In the genomic region with DNA sequence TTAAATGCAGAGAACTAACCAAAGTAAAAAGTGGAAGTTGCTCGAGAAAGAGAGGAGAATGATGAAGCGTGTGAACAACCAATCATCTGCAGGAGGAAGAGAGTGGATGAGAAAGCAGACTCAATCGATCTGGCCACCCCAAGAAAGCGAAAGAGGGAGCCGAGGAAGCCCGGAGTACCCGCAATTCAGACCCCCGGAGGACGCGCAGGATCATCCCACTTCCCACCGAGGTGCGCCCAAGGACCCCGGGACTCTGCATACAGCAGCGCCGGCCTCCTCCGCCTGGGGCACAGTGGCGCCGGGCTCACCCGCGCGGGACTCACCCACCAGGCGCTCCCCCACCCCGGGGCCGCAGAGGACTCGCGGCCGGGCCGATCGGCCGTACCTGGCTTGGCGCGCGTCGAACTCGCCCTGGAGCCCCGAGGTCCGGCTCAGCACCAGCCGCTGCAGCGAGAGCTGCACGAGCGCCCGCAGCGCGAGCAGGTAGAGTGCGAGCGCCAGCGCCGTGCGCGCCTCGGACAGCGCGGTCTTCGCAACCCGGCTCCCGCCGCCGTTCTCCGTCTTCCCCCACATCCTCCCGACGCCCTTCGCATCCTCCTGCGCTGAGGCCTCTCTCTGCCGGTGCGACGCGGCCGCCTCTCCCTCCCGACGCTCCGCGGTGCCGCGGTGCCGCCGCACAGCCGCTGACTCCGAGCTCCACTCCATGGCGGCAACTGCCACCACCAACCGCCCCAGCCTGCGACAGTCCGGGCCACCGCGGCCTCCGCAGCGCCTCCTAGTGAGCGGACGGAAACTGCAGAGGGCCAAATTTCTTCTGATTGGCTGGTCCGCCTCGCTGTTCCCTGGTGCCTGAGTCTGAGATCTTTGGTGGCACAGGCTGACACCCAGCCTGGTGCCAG, we compare ENCODE assay signal across 8 mouse cellular contexts. TPM values are rescaled to one million over a fixed set of nuclear protein-coding genes. Genes with fewer than 3 reads are reported as not detected.
DNase-seq lines count a peak whose midpoint lies in the region; ATAC-seq and TF ChIP-seq lines count a peak whose summit lies in the region.

A gene (minus strand): TSS at position 765 of the 899 bp plus-strand sequence.

- peak within 1 kb of the TSS; percentile 64 for H3K27ac ChIP-seq in MEL (ENCODE audit: control insufficient read depth, low read depth, low read length)
- peak within 1 kb of the TSS; percentile 91 for H3K27ac ChIP-seq in cerebellum, adult 2 months (ENCODE audit: insufficient read depth, low read length)
- H3K27ac ChIP-seq in lung, embryonic 16.5 days (ENCODE audit: low read length): peak within 1 kb of the TSS; percentile 46; the same call in 1 of the 2 replicates

- peaks cover 25 to 33% of the 10 kb centered on the region in 2 experiments for H3K36me3 ChIP-seq in MEL (ENCODE audit: control insufficient read depth in 1 of 2, insufficient read depth in 2 of 2, low read length in 2 of 2)
- peaks cover 2% of the 10 kb centered on the region; the same call in 1 of the 2 replicates for H3K36me3 ChIP-seq in lung, embryonic 16.5 days (ENCODE audit: control insufficient read depth, insufficient read depth, low read length)

- TF ChIP-seq POLR2A in MEL (IDR thresholded peaks at IDR 0.05; ENCODE audit: control insufficient read depth in 1 of 2, insufficient read depth in 1 of 2, low read depth in 1 of 2, low read length in 2 of 2, poor library complexity in 1 of 2): peak; percentile 98 to 100
- peak; percentile 92 for TF ChIP-seq POLR2A in cerebellum, adult 2 months (IDR thresholded peaks at IDR 0.05; ENCODE audit: borderline replicate concordance, insufficient read depth, low read length)

- peaks cover 20% of the 10 kb centered on the region for H3K79me2 ChIP-seq in MEL (ENCODE audit: control insufficient read depth, insufficient read depth, low read length, poor library complexity)

- ATAC-seq in hematopoietic stem cell, adult 5-6 weeks (replicated peaks in 1 of 2; ENCODE audit: insufficient read depth in 1 of 2, low FRiP score in 2 of 2, low TSS enrichment in 1 of 2, low read depth in 1 of 2, poor library complexity in 2 of 2, severe bottlenecking in 2 of 2): peak; percentile 91 to 99
- ATAC-seq in lung, embryonic 16.5 days (ENCODE audit: low read depth): peak; percentile 96

- peak within 1 kb of the TSS; percentile 69 to 77 for H3K4me3 ChIP-seq in MEL (ENCODE audit: control insufficient read depth in 1 of 2, insufficient read depth in 1 of 2, low read depth in 2 of 2, low read length in 2 of 2)
- peak within 1 kb of the TSS; percentile 82 for H3K4me3 ChIP-seq in cerebellum, adult 2 months (replicated peaks; ENCODE audit: insufficient read depth, low read depth, low read length)
- H3K4me3 ChIP-seq in lung, embryonic 16.5 days (ENCODE audit: low read length): peak within 1 kb of the TSS; percentile 84

- TF ChIP-seq RAD21 in MEL (IDR thresholded peaks at IDR 0.05; ENCODE audit: low read depth, low read length): peak; percentile 54

- peaks cover 15 to 23% of the 10 kb centered on the region in 2 experiments for H3K4me1 ChIP-seq in MEL (ENCODE audit: control insufficient read depth in 1 of 2, insufficient read depth in 2 of 2, low read length in 2 of 2)
- H3K4me1 ChIP-seq in cerebellum, adult 2 months (ENCODE audit: control insufficient read depth, insufficient read depth, low read length): no peaks in the 10 kb centered on the region; the same call in 1 of the 2 replicates
- no peaks in the 10 kb centered on the region; the same call in 1 of the 2 replicates for H3K4me1 ChIP-seq in lung, embryonic 16.5 days (replicated peaks; ENCODE audit: control insufficient read depth, insufficient read depth, low read length)

- DNase-seq in MEL (ENCODE audit: low read depth, low spot score): peak; percentile 100
- DNase-seq in cerebellum, adult 2 months: peak; percentile 98 to 100
- peak; percentile 91 for DNase-seq in forelimb bud, embryonic 11.5 days (ENCODE audit: low read depth, low spot score)
- DNase-seq in layer of hippocampus, adult 9-10 months (ENCODE audit: low spot score): peak; percentile 95
- DNase-seq in ovary, postnatal 10 days (ENCODE audit: low spot score): peak; percentile 94
- DNase-seq in thymus, postnatal 10 days (ENCODE audit: low spot score in 2 of 2): peak; percentile 92 to 99

- no peaks in the 10 kb centered on the region for H3K9me3 ChIP-seq in MEL (replicated peaks; ENCODE audit: insufficient read depth, low read length)
- peaks cover 4% of the 10 kb centered on the region; the same call in 1 of the 2 replicates for H3K9me3 ChIP-seq in lung, embryonic 16.5 days (ENCODE audit: control insufficient read depth, low read length)

- TF ChIP-seq CTCF in MEL (IDR thresholded peaks at IDR 0.05 in 2 of 3, conservative IDR thresholded peaks at IDR 0.05 in 1 of 3; ENCODE audit: control insufficient read depth in 1 of 3, insufficient read depth in 1 of 3, low read depth in 2 of 3, low read length in 3 of 3, poor library complexity in 1 of 3, severe bottlenecking in 1 of 3): peak; percentile 99 to 100 (median 100)
- peak; percentile 72 for TF ChIP-seq CTCF in cerebellum, adult 2 months (IDR thresholded peaks at IDR 0.05; ENCODE audit: borderline replicate concordance, insufficient read depth, low read depth, low read length)

- H3K27me3 ChIP-seq in MEL (ENCODE audit: control insufficient read depth in 1 of 2, insufficient read depth in 2 of 2, low read length in 2 of 2): no peaks in the 10 kb centered on the region
- no peaks in the 10 kb centered on the region for H3K27me3 ChIP-seq in cerebellum, adult 2 months (ENCODE audit: control insufficient read depth, insufficient read depth, low read length)
- peaks cover 22% of the 10 kb centered on the region for H3K27me3 ChIP-seq in lung, embryonic 16.5 days (ENCODE audit: control insufficient read depth, insufficient read depth, low read depth, low read length)

- TF ChIP-seq EP300 in MEL (IDR thresholded peaks at IDR 0.05; ENCODE audit: low read depth in 1 of 2, low read length in 2 of 2): peak; percentile 37 to 72

- H3K4me2 ChIP-seq in lung, embryonic 16.5 days (ENCODE audit: low read depth, low read length): peak within 1 kb of the TSS; percentile 90

- peak within 1 kb of the TSS; percentile 75 for H3K9ac ChIP-seq in MEL (ENCODE audit: control insufficient read depth, low read depth, low read length, poor library complexity, severe bottlenecking)
- peak within 1 kb of the TSS; percentile 80 for H3K9ac ChIP-seq in lung, embryonic 16.5 days (ENCODE audit: low read length)

- WGBS in cerebellum, adult 2 months: under 1% methylated on average over 90 of the region's 90 CpGs
- under 1% methylated on average over 71 of the region's 90 CpGs for WGBS in lung, embryonic 16.5 days

TF ChIP-seq in MEL, 35 proteins besides CTCF, POLR2A, EP300 and RAD21 (continues in another document):
- TF ChIP-seq GABPA (IDR thresholded peaks at IDR 0.05; ENCODE audit: low read depth, low read length) (no peak), RCOR1 (IDR thresholded peaks at IDR 0.05; ENCODE audit: low read depth, low read length) (peak; percentile 86), MXI1 (IDR thresholded peaks at IDR 0.05; ENCODE audit: low read depth, low read length) (peak; percentile 88), ZKSCAN1 (IDR thresholded peaks at IDR 0.05; ENCODE audit: low read depth, low read length) (no peak), JUND (IDR thresholded peaks at IDR 0.05; ENCODE audit: low read depth, low read length) (peak; percentile 59; the same call in 1 of the 2 replicates), MAX (IDR thresholded peaks at IDR 0.05; ENCODE audit: low read length) (peak; percentile 54; the same call in 1 of the 2 replicates), NRF1 (IDR thresholded peaks at IDR 0.05; ENCODE audit: insufficient read depth, low read depth, low read length, poor library complexity, severe bottlenecking) (peak; percentile 39; the same call in 1 of the 2 replicates), KAT2A (conservative IDR thresholded peaks at IDR 0.05; ENCODE audit: low read depth, low read length) (no peak; the same call in 1 of the 2 replicates), HCFC1 (IDR thresholded peaks at IDR 0.05; ENCODE audit: low read depth, low read length) (peak; percentile 89), UBTF (IDR thresholded peaks at IDR 0.05; ENCODE audit: borderline replicate concordance, insufficient read depth, low read depth, low read length) (peak; percentile 99), TCF12 (IDR thresholded peaks at IDR 0.05; ENCODE audit: low read depth, low read length) (peak; percentile 86), POLR2AphosphoS2 (IDR thresholded peaks at IDR 0.05; ENCODE audit: low read length) (peak; percentile 98), POLR2AphosphoS5 (IDR thresholded peaks at IDR 0.05; ENCODE audit: borderline replicate concordance, low read depth, low read length) (peak; percentile 91; the same call in 1 of the 2 replicates), MEF2A (IDR thresholded peaks at IDR 0.05; ENCODE audit: extremely low read depth, insufficient replicate concordance, low read depth, low read length, poor library complexity, severe bottlenecking) (0 out of 2 replicates have a peak, but pooled peaks have one; percentile 8), CHD1 (IDR thresholded peaks at IDR 0.05; ENCODE audit: low read depth, low read length) (peak; percentile 96; the same call in 1 of the 2 replicates), GATA1 (IDR thresholded peaks at IDR 0.05; ENCODE audit: low read depth, low read length) (peak; percentile 52), USF1 (IDR thresholded peaks at IDR 0.05; ENCODE audit: low read depth, low read length) (peak; percentile 55), TAL1 (IDR thresholded peaks at IDR 0.05; ENCODE audit: low read length) (no peak), MYC (IDR thresholded peaks at IDR 0.05; ENCODE audit: low read depth, low read length) (peak; percentile 87), TBP (IDR thresholded peaks at IDR 0.05; ENCODE audit: low read depth, low read length) (peak; percentile 96), ETS1 (IDR thresholded peaks at IDR 0.05; ENCODE audit: low read depth, low read length) (peak; percentile 69), ZC3H11A (IDR thresholded peaks at IDR 0.05; ENCODE audit: low read depth, low read length) (peak; percentile 38; the same call in 1 of the 2 replicates), MAZ (IDR thresholded peaks at IDR 0.05; ENCODE audit: low read depth, low read length) (peak; percentile 90), E2F4 (IDR thresholded peaks at IDR 0.05; ENCODE audit: borderline replicate concordance, low read depth, low read length) (no peak; the same call in 1 of the 2 replicates), NELFE (IDR thresholded peaks at IDR 0.05; ENCODE audit: low read depth, low read length) (peak; percentile 99)

RNA-seq across cellular contexts. Expression of the gene that starts here (rescaled TPM):
- 62.3 and 68.4 TPM in 2 replicates for total RNA-seq in MEL (2012; rRNA removed)
- polyA plus RNA-seq in MEL (2012; ENCODE audit: insufficient read depth in 1 of 2, insufficient read length in 2 of 2, low read depth in 1 of 2, low replicate concordance in 2 of 2, missing spikeins in 1 of 2): 100 to 1,000 TPM in 1 of 2 experiments, 10 to 100 TPM in 1; 82.0 to 167 TPM
- 44.9 and 45.6 TPM in 2 replicates for polyA plus RNA-seq in cerebellum, adult 2 months (2012; rRNA removed)
- total RNA-seq in hematopoietic stem cell, adult 5-6 weeks (2017): 36.8 and 39.3 TPM in 2 replicates
- 5.8 and 6.2 TPM in 2 replicates for polyA plus RNA-seq in lung, embryonic 16.5 days (2015; fragmentation: Nextera tagmentation; extraction: Ambion mirVana)

Comparison
In these comparisons a context has a peak if more than half of its experiments do, and no peak if none do; other contexts are left out.
1. Peak in every context shown above with its lines: DNase-seq, ATAC-seq, H3K4me3 ChIP-seq and H3K27ac ChIP-seq.